Mouse (Mus musculus) spleen, adult 2 months (tissue): ENCODE measurements around the gene Trim8.
A peak's percentile ranks its signal among the peaks of the same experiment; 100 is the strongest.

Experiments used
- CTCF ChIP-seq: fragments of 200-500 bp; IDR thresholded peaks from 2 replicates; pipeline ENCODE4 v1.5.1; 2011; ENCODE audit warnings: mild to moderate bottlenecking, inconsistent platforms; ENCODE audit not compliant: insufficient read depth, insufficient read length, insufficient replicate concordance; ENCODE audit errors: extremely low read depth
- POLR2A ChIP-seq: fragments of 200-500 bp; IDR thresholded peaks from 2 replicates; pipeline ENCODE4 v1.6.1; 2011; ENCODE audit warnings: low read depth, low read length, inconsistent platforms

DNA sequence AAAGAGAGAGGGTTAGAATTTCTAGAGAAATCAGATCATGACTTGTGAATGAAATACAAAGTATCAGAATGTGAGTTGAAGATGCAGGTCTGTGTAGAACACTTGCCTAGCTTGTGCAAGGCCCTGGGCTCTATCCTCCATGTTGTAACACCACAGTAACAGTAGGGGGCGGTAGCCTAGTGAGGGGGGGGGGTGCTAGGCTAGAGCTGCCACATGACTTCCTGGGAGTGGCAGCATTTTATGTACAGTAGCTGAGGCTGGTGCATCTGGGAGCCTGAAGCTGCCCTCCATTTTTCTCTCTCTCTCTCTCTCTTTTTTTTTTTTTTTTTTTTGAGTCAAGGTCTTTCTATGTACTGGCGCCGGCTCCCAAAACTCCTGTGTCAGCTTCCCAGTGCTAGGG, 9.3 kb downstream of the Trim8 start:
- TF ChIP-seq POLR2A: no peak
- peak; percentile 45; the same call in 1 of the 2 replicates for TF ChIP-seq CTCF
